Mouse (Mus musculus) MEL (cell line): ENCODE results near the gene Gm14548.
"Not testable (repeated sequence)": the region's sequence is repeated elsewhere in the genome, so short reads cannot be mapped to it uniquely, and the experiment has no call there.

Experiments
- BHLHE40 ChIP-seq: IDR thresholded peaks from 2 replicates; pipeline ENCODE4 v1.6.1; 2012; ENCODE audit warnings: low read depth, mild to moderate bottlenecking, inconsistent platforms, low read length, improper control_type of control experiment, borderline replicate concordance
- MAZ ChIP-seq: IDR thresholded peaks from 2 replicates; pipeline ENCODE4 v1.6.1; 2012; ENCODE audit warnings: low read depth, mild to moderate bottlenecking, inconsistent platforms, low read length, improper control_type of control experiment
- POLR2A ChIP-seq, 2 experiments: IDR thresholded peaks; 2 replicates each; pipeline ENCODE4 v1.6.1; 2011 to 2012; ENCODE audit warnings: low read length in 2 of 2, mild to moderate bottlenecking in 2 of 2, control low read depth in 1 of 2, improper control_type of control experiment in 1 of 2, low read depth in 1 of 2, moderate library complexity in 1 of 2; ENCODE audit not compliant: control insufficient read depth in 1 of 2, insufficient read depth in 1 of 2, poor library complexity in 1 of 2
- POLR2AphosphoS5 ChIP-seq: IDR thresholded peaks from 2 replicates; pipeline ENCODE4 v1.6.1; 2012; ENCODE audit warnings: low read depth, borderline replicate concordance, mild to moderate bottlenecking, inconsistent platforms, low read length, moderate library complexity, mixed read lengths
- ZKSCAN1 ChIP-seq: IDR thresholded peaks from 2 replicates; pipeline ENCODE4 v1.6.1; 2012; ENCODE audit warnings: low read depth, mild to moderate bottlenecking, inconsistent platforms, low read length, improper control_type of control experiment, moderate library complexity

DNA sequence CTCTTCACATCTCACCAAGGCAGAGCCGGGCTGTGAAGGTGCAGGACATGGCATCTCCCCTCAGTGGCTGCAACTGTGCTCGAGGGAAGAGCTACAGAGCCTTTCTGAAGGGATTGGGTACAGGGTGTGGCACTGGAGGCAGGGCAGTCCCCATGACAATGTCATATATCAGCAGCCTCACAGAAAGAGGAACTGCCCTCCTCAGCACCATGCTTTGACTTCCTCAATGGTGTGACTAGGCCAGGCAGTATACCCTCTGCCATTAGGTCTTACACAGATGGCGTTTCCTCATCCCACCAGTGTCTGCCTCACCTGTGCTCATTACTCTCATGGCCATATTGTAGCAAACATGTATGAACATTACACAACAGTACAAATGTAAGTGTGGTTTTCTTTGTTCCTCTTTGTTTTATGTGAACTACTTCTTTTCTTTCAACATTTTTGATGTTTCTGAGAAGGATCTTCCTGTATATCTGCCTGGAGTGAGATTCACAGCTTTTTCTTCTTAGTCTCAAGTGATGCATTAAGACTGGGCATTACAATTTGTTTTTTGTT is at the start of gene Gm14548:
- TF ChIP-seq ZKSCAN1; POLR2AphosphoS5; MAZ; BHLHE40; POLR2A (IDR thresholded peaks at IDR 0.05; ENCODE audit: control insufficient read depth in 1 of 2, insufficient read depth in 1 of 2, low read depth in 1 of 2, low read length in 2 of 2, poor library complexity in 1 of 2): not testable (repeated sequence)
